Comparison of ENCODE assay signal across 26 mouse cellular contexts in the genomic region with DNA sequence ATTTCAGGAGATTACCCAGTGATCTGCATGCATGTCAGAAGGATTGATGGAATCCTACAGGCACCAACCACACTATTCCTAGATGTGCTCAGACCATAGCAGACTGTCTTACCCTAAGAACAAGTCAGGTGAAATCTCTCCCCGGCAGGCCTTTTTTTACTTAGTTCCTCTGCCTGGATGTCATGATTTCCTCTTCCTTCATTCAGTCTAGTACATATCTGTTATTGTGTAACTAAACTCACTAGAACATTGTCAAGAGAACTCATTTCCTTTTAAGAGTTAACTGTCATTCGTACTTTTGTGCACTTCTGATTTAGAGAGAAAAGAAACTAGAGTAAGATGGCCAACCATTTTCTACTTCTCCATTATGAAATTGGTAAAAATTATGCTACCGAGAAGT. TPM values are rescaled to one million over a fixed set of nuclear protein-coding genes. Genes with fewer than 3 reads are reported as not detected.
DNase-seq lines count a peak whose midpoint lies in the region; ATAC-seq and TF ChIP-seq lines count a peak whose summit lies in the region.
"Had no signal": no experiment of that assay in that cellular context is flagged by ENCODE, and none has a peak within 500 bp of the region (broad histone marks: within the 10 kb centered on the region; RNA-seq: fewer than 3 reads in every experiment).

No protein-coding gene starts in this region.

- no peaks in the 10 kb centered on the region for H3K27me3 ChIP-seq in intestine, embryonic 16.5 days (replicated peaks; ENCODE audit: control insufficient read depth, insufficient read depth, low read length)
- H3K27me3 ChIP-seq in forebrain, embryonic 11.5 days (ENCODE audit: control insufficient read depth, insufficient read depth, low read length), result no peaks in the 10 kb centered on the region
- H3K27me3 ChIP-seq: heart, embryonic 13.5 days; limb, embryonic 12.5 days; liver, embryonic 12.5 days had no signal

- no peak for TF ChIP-seq CTCF in bone marrow macrophage, adult 2 months (IDR thresholded peaks at IDR 0.05; ENCODE audit: low read depth, low read length)

- H3K27ac ChIP-seq in bone marrow macrophage, adult 2 months (ENCODE audit: insufficient read depth, low read depth, low read length), result peak overlapping the region; percentile 52
- no peak overlapping the region for H3K27ac ChIP-seq in intestine, embryonic 16.5 days (ENCODE audit: low read length)
- H3K27ac ChIP-seq in forebrain, embryonic 11.5 days (ENCODE audit: low read depth, low read length), result no peak overlapping the region
- H3K27ac ChIP-seq: forebrain, embryonic 10.5 days; heart, adult 2 months; heart, embryonic 13.5 days; hindbrain, embryonic 14.5 days; kidney, postnatal 0 days; limb, embryonic 12.5 days; liver, embryonic 12.5 days; midbrain, embryonic 10.5 days had no signal

- no peaks in the 10 kb centered on the region for H3K9me3 ChIP-seq in intestine, embryonic 16.5 days (ENCODE audit: control insufficient read depth, low read length)
- H3K9me3 ChIP-seq in forebrain, embryonic 11.5 days (ENCODE audit: control insufficient read depth, low read length), result no peaks in the 10 kb centered on the region
- H3K9me3 ChIP-seq: forebrain, embryonic 10.5 days; heart, embryonic 13.5 days; limb, embryonic 12.5 days; liver, embryonic 12.5 days; midbrain, embryonic 10.5 days had no signal

- H3K4me3 ChIP-seq in bone marrow macrophage, adult 2 months (ENCODE audit: insufficient read depth, low read length), result 0 out of 2 replicates have a peak overlapping the region, but pooled peaks have one; percentile 13
- H3K4me3 ChIP-seq in intestine, embryonic 16.5 days (ENCODE audit: low read length), result no peak overlapping the region
- no peak overlapping the region for H3K4me3 ChIP-seq in forebrain, embryonic 11.5 days (ENCODE audit: low read depth, low read length)
- H3K4me3 ChIP-seq: forebrain, embryonic 10.5 days; heart, adult 2 months; heart, embryonic 13.5 days; limb, embryonic 12.5 days; liver, embryonic 12.5 days; midbrain, embryonic 10.5 days had no signal

- peak; percentile 73 for DNase-seq in 416B (ENCODE audit: low read depth)
- DNase-seq in forebrain, embryonic 11.5 days (ENCODE audit: low spot score), result no peak
- no peak for DNase-seq in thymus, adult 18-20 months
- DNase-seq: adrenal gland, adult 2 months; cerebellum, adult 9-11 months; forebrain, postnatal 0 days; gastrocnemius, postnatal 25 days; heart, adult 2 months; kidney, adult 2 months; lung, adult 2 months; lung, postnatal 36 days; right cerebral cortex, adult 18-20 months; thymus, postnatal 25 days had no signal

- 82% methylated on average over 3 of the region's 3 CpGs for WGBS in intestine, embryonic 16.5 days
- WGBS in forebrain, embryonic 11.5 days, result 94% methylated on average over 3 of the region's 3 CpGs

- ATAC-seq in CD4-positive, CD25-positive, alpha-beta regulatory T cell, adult 4 months, result peak; percentile 37
- peak; percentile 81 for ATAC-seq in megakaryocyte progenitor cell, adult 5-6 weeks (replicated peaks; ENCODE audit: poor library complexity)
- no peak for ATAC-seq in intestine, embryonic 16.5 days
- ATAC-seq in forebrain, embryonic 11.5 days (replicated peaks; ENCODE audit: low FRiP score), result no peak
- ATAC-seq: forebrain, postnatal 0 days; inflammation-experienced regulatory T-cells, adult 6 months; liver, embryonic 12.5 days; midbrain, embryonic 16.5 days had no signal

- TF ChIP-seq POLR2A in bone marrow macrophage, adult 2 months (IDR thresholded peaks at IDR 0.05; ENCODE audit: borderline replicate concordance, low read depth, low read length), result no peak

- H3K36me3 ChIP-seq in intestine, embryonic 16.5 days (ENCODE audit: control insufficient read depth, insufficient read depth, low read length), result 0 out of 2 replicates have a peak, but pooled peaks cover 6% of the 10 kb centered on the region
- H3K36me3 ChIP-seq in forebrain, embryonic 11.5 days (ENCODE audit: control insufficient read depth, insufficient read depth, low read length), result no peaks in the 10 kb centered on the region

- H3K4me2 ChIP-seq in intestine, embryonic 16.5 days (ENCODE audit: low read depth, low read length), result no peak overlapping the region
- no peak overlapping the region for H3K4me2 ChIP-seq in forebrain, embryonic 11.5 days (ENCODE audit: low read depth, low read length, severe bottlenecking)
- H3K4me2 ChIP-seq: heart, embryonic 13.5 days; hindbrain, embryonic 14.5 days; limb, embryonic 12.5 days; liver, embryonic 12.5 days had no signal

- H3K9ac ChIP-seq in intestine, embryonic 16.5 days (ENCODE audit: low read depth, low read length), result no peak overlapping the region
- no peak overlapping the region for H3K9ac ChIP-seq in forebrain, embryonic 11.5 days (ENCODE audit: low read length)
- H3K9ac ChIP-seq: forebrain, postnatal 0 days; heart, embryonic 13.5 days; hindbrain, embryonic 14.5 days; limb, embryonic 12.5 days; liver, embryonic 12.5 days had no signal

- peaks cover 33% of the 10 kb centered on the region for H3K4me1 ChIP-seq in bone marrow macrophage, adult 2 months (ENCODE audit: control insufficient read depth, insufficient read depth, low read length)
- no peaks in the 10 kb centered on the region for H3K4me1 ChIP-seq in intestine, embryonic 16.5 days (ENCODE audit: control insufficient read depth, insufficient read depth, low read length)
- no peaks in the 10 kb centered on the region for H3K4me1 ChIP-seq in forebrain, embryonic 11.5 days (replicated peaks; ENCODE audit: control insufficient read depth, insufficient read depth, low read length)
- H3K4me1 ChIP-seq: forebrain, embryonic 10.5 days; limb, embryonic 12.5 days; midbrain, embryonic 10.5 days had no signal

RNA-seq across cellular contexts. Expression of gene Lnpep, which starts 43.6 kb away (rescaled TPM):
- 10 to 100 TPM; 31.8 to 33.9 TPM for polyA plus RNA-seq in CD4-positive, CD25-positive, alpha-beta regulatory T cell, adult 4 months (2017; shearing (Covaris generic))
- polyA plus RNA-seq in bone marrow macrophage, adult 2 months (2012; ENCODE audit: insufficient read depth, insufficient read length, missing spikeins), result 54.1 and 58.0 TPM in 2 replicates
- 70.8 and 72.5 TPM in 2 replicates for total RNA-seq in megakaryocyte progenitor cell, adult 5-6 weeks (2015)
- 40.0 and 51.7 TPM in 2 replicates for total RNA-seq in megakaryocyte progenitor cell, adult 5-6 weeks (2017)
- 5.9 and 6.2 TPM in 2 replicates for polyA plus RNA-seq in intestine, embryonic 16.5 days (2015; fragmentation: Nextera tagmentation; extraction: Ambion mirVana)
- 7.0 and 8.5 TPM in 2 replicates for polyA plus RNA-seq in forebrain, embryonic 11.5 days (2014; fragmentation: Nextera tagmentation; extraction: Ambion mirVana)

Comparison
In these comparisons a context has a peak if more than half of its experiments do, and no peak if none do; other contexts are left out.
1. ATAC-seq: peak in CD4-positive, CD25-positive, alpha-beta regulatory T cell, adult 4 months (single experiment) and megakaryocyte progenitor cell, adult 5-6 weeks (single experiment); none in intestine, embryonic 16.5 days (single experiment) and forebrain, embryonic 11.5 days (single experiment).